Mouse (Mus musculus): ENCODE data around the gene Slc25a19.

GRCm38 (mm10) chr11:115663676-115664335 is 35.7 kb upstream of the Slc25a19 start:
- TF ChIP-seq CTCF (IDR thresholded peaks at IDR 0.05; ENCODE audit: borderline replicate concordance, insufficient read depth, low read length) (no peak), POLR2A (IDR thresholded peaks at IDR 0.05; ENCODE audit: low read depth, low read length) (no peak)
